Mouse (Mus musculus) T-helper 1 cell (primary cell): ENCODE results near the gene Lyrm9.
"Not testable (repeated sequence)": the region's sequence is repeated elsewhere in the genome, so short reads cannot be mapped to it uniquely, and the experiment has no call there.

ENCODE experiments used
- in situ Hi-C: fragments of 300-600 bp; cut with MboI, MseI; formaldehyde crosslinking; loops from one replicate; pipeline ENCODE4 v1.15.1; 2025; ENCODE audit warnings: high pct_unique_total_duplicates

Lyrm9 gene

DNA sequence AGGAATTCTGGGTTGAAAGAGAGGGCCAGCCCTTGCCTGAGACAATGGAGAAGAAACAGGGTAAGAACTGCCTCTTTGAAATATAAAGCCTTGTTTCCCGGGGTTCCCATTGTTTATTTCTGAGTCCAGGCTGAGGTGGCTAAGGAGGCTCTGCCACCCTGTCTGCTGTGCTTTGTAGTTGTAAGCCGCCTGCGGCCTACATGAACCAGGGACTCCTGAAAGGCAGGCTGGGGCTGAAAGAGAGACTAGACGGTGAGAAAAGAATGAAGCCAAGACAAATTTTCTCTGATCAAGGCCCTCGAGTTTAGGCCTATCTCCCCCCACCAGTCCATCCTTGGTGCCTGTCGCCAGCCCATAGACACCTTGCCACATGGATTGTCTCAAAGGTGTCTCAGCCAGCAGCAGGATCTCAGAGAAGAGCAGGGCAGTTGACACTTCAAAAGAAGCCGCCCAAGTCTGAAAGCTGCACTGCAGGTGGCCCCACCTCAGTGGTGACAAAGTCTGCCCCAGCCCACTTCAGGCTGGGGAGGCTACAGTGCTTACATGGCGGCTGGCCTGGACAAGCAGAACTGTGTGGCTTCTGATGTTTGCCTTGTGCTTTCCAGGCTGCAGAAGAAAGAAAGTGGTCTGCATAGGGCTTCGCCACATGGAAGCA, 25.0 kb downstream of the Lyrm9 start:
- in situ Hi-C loops: no loop called here

DNA sequence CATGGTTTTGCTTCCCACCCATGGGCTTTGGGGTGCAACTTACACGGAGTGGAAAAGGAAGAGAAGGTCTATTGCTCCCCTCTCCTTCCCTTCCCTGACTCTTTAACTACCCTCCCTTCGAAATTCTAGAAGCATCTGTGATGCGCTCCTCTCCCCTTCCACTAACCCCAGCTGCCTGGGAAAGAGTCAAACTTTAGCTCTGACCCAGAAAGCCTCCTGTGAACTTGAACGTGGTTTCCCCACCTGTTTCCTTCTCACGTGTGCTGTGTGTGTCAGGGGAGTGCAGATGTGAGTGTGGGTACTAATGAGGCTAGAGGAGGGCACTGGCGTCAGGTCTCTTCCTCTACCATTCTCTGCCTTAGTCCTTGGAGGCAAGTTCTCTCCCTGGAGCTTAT, 25.5 kb downstream of the Lyrm9 start:
- in situ Hi-C loops: no loop called here

- in situ Hi-C loops: no loop called here
Measured at GRCm38 (mm10) chr11:78852529-78852928, 26.1 kb downstream of the Lyrm9 start.

DNA sequence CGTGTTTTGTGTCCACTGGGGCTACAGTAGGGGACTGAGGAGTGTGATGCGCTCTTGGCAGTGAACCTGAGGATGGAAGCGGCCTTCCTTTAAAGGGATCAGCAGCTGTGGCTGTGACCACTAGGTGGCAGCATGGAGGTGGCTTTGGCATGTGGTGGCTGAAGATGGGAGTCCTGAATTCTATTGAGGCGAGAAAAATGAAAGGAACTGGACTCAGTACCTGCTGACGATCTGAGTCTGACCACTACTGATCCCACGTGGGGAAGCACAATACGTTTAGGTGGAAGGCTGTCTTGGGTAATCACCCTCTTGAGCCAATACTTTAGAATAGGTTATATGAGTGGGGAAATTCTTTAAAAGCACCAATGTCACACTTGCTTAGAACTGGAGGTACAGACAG, 29.9 kb downstream of the Lyrm9 start:
- in situ Hi-C loops: no loop called here

DNA sequence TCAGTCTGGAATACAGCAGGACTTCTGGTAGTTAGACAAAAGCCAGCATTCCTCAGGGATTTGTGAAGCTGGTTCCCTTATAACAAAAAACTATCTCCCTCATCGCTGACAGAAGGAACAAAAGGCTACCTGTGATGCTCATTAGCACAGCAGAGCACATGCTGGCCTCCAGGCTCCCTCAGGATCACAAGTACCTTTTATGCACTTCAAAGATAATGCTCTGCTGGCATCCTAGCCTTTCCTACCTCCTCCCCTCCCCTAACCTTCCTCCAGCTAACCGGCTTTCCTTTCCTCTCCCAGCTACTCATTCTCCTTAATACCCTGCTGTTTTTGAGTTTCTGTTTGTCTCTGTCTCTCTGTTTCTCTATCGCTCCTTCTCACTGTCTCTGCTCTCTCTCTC, 31.2 kb downstream of the Lyrm9 start:
- in situ Hi-C loops: no loop called here

DNA sequence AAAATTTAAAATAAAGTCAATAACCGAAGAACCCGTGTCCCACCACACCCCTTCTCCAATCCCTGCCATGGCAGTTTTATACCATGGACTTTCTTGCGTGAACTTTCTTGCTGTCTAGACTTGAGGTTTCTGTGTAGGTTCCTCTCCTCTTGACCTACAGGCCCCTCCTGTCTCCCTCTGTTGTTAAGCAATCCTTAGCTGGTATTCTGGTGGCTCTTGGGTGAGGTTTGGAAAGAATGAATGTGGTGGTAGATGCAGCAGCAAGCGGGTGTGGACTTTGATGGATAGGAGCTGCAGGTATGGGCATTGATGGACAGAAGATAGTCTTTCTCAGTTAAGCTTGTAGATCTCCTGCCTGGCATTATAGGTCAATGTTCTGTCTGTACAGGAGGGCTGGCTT, 37.5 kb downstream of the Lyrm9 start:
- in situ Hi-C loops: no loop called here

- in situ Hi-C loops: no loop called here
Measured at GRCm38 (mm10) chr11:78864567-78865278, 38.3 kb downstream of the Lyrm9 start.

DNA sequence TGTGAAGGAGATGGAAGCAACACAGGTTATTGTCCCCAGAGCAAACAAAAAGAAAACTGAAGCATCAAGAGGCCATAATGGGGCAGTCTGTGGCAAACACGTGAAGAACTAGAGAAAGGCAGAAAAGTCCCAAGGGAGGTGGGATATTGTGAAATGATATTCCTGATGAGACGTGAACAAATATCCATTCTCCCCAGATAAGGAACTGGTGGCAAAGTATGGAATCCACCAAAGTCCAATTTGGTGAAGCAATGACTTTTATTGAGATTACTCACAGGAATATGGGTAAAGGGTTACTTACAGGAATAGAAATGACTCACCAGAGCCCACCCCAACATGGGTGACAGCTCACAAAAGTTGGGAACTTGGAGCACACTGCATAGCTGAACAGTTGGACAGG, 38.9 kb downstream of the Lyrm9 start:
- in situ Hi-C loops: no loop called here

GRCm38 (mm10) chr11:78866486-78866885, 40.1 kb downstream of the Lyrm9 start:
- in situ Hi-C loops: no loop called here

GRCm38 (mm10) chr11:78867696-78868095, 41.3 kb downstream of the Lyrm9 start:
- in situ Hi-C loops: no loop called here

GRCm38 (mm10) chr11:78869205-78869604, 42.8 kb downstream of the Lyrm9 start:
- in situ Hi-C loops: not testable (repeated sequence)

- in situ Hi-C loops: no loop called here
Measured at GRCm38 (mm10) chr11:78870891-78871290, 44.5 kb downstream of the Lyrm9 start.

GRCm38 (mm10) chr11:78872782-78873181, 46.4 kb downstream of the Lyrm9 start:
- in situ Hi-C loops: no loop called here

GRCm38 (mm10) chr11:78879727-78880126, 53.3 kb downstream of the Lyrm9 start:
- in situ Hi-C loops: no loop called here

DNA sequence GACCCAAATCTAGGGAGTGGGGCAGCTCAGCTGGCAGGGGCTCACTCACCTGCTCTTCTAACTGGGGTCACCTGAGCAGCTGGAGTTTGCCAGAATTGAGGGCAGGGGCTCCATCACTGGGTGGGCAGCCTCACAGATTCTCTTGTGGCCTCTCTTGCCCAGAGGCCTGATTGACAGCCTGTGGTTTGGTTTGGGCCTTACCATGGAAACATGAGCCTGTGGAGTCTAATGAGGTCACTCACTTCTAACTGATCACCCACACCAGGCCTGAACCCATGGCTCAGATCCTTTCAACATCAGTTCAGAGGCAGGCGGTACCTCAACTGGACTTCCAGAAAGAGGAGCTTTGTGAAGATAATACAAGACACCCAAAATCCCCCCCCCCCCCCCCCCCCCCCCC, 60.3 kb downstream of the Lyrm9 start:
- in situ Hi-C loops: no loop called here

GRCm38 (mm10) chr11:78887102-78887971, 61.0 kb downstream of the Lyrm9 start:
- in situ Hi-C loops: no loop called here

DNA sequence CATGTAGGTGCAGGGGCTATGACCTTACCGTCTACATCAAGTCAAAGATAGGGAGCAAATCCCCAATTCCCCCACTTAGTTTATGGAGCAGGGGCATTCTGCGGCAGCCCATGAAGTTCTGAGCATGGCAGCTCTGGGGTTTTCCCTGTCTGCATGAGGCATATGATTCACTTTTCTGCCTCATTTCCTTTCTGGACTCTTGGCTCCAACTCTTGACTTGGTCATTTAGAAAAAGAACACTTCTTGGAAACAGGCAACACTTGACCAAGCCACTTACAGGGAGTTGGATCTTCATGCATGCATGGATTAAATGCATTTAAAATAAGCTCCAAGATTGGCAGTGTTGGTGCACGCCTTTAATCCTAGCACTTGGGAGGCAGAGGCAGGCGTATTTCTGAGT, 62.8 kb downstream of the Lyrm9 start:
- in situ Hi-C loops: no loop called here
